Mouse (Mus musculus): ENCODE measurements around the gene Frs3.
"Not testable (repeated sequence)": the region's sequence is repeated elsewhere in the genome, so short reads cannot be mapped to it uniquely, and the experiment has no call there.

Gene Frs3

DNA sequence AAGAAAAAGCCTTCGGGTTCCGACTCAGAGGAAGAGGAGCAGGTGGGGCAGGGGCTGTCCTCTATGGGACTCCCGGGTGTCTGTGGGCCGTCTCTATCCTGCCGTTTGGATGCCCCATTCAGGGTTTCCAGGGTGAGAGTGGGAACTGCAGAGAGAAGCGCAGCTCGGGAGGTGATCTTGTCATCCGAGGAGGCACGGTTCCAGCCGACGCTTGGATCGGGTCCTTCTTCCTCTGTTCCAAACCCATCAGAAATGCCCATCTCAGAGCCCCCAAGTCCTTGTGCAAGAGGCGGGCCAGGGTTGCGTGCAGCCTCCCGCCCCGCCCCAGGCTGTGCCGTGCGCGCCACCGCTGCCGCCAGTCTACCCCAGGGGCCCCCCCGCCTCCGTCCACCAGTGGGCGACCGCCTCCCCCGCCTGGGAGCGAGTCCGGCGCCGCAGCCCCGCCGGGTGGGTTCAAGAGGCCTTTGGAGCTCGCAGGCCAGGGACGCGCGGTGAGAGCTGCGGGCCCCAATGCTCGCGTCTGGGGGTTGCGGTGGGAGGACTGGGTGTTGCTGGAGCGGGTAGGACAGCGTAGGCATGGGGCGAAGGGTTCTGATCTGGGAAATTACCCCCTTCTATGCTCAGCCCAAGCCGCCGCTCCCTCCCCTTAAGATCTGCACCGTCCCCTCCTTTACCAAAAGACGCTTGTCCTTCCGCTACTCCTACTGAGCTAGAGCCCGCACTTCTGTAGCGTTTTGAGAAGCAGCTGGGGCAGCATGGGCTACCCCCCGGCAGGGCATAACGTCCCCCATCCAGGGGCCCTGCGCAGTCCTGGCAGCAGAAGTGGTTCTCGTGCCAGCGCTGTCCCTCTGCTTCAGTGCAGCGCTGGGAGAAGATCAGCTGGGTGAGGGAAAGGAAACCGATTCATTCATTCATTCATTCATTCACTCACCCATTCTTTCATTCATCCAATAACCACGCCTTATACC lies at the start of gene Frs3:
Gene Frs3, plus strand, starts transcription at position 423 of the 968 bp plus-strand sequence.
- CTCF ChIA-PET = no interaction called here

DNA sequence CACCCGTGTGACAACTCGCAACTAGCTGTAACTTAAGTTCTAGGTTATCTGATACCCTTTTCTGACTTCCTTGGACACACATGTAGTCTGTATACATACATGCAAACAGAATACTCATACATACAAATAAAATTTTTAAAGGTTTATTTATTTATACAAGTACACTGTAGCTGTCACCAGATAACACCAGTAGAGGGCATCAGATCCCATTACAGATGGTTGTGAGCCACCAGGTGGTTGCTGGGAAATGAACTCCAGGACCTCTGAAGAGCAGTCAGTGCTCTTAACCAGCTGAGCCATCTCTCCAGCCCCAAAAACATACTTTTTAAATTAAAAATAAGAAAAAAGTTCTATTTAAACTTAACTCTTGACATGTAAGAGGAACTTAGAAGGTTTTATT lies 45.8 kb upstream of the Frs3 start:
- CTCF ChIA-PET = interaction anchor here (0.6 kb wide), 1 partner anchor 126 kb away, joined by 3 read pairs; no protein-coding TSS in a partner anchor

DNA sequence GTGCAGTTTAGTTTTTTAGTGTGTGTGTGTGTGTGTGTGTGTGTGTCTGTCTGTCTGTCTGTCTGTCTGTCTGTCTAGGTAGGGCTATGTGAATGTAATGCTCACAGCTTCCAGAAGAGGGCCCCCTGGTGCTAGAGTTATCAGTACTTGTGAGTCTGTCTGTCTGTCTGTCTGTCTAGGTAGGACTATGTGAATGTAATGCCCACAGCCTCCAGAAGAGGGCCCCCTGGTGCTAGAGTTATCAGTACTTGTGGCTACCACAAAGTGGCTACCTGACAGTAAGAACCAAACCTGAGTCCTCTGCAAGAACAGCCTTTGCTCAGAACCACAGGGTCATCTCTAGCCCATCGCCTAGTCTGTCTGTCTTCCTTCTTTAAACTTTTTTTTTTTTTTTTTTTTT lies 42.1 kb upstream of the Frs3 start:
- CTCF ChIA-PET = interaction anchor here (0.6 kb wide), 1 partner anchor 37 kb away, joined by 3 read pairs; no protein-coding TSS in a partner anchor

- CTCF ChIA-PET = no interaction called here
Measured at GRCm38 (mm10) chr17:47648966-47649365, 39.9 kb upstream of the Frs3 start.

- CTCF ChIA-PET = interaction anchor here (0.7 kb wide), 1 partner anchor 134 kb away, joined by 4 read pairs; no protein-coding TSS in a partner anchor
Measured at GRCm38 (mm10) chr17:47651953-47652352, 36.9 kb upstream of the Frs3 start.

DNA sequence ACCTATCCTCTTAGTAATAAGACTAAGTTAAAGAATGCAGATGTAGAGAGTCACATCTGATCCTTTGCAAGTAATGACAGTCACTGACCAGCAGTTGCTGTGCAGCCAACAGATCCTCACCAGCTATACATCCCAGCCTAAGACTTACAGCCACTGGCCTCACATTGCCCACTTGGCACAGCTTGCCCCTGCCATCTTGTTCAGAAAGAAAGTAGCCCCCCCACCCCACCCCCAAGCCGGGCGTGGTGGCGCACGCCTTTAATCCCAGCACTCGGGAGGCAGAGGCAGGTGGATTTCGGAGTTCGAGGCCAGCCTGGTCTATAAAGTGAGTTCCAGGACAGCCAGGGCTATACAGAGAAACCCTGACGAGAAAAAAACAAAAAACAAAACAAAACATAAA lies 34.5 kb upstream of the Frs3 start:
- CTCF ChIA-PET = not testable (repeated sequence)

DNA sequence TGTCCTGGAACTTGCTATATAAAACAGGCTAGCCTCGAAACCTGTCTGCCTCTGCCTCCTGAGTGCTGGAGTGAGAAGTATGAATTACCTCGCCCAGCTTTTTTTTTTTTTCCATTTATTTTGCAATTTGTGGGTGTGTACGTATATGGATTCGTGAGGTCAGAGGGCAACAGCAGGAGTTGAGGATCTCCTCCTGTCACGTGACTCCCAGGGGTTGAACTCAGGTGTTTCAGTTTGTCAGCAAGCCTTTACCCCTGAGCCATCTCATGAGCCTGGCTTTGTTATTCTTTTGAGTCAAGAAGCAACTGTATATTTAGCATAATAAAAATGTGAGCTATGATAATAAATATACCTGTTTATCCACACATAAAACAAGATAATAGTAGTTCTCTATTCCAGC lies 33.1 kb upstream of the Frs3 start:
- CTCF ChIA-PET = interaction anchor here (0.6 kb wide), 1 partner anchor 87 kb away, joined by 3 read pairs; no protein-coding TSS in a partner anchor

DNA sequence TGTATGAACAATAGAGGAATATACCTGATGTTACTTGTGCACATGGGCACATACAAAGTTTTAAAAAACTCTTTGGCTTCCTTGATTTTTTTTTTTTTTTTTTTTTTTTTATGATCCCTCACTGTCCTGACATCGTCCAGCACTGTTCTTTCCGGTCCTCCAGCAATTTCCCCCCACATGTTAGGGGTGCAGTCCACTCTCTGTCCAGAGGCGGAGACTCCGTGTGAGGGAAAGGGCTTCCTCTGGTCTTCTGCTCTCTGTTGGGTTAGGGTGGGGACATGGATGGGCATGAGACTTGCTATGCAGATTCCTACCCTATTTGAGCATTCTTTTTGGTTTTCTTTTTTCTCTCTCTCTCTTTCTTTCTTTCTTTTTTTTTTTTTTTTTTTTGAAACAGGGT lies 30.9 kb upstream of the Frs3 start:
- CTCF ChIA-PET = no interaction called here

GRCm38 (mm10) chr17:47658741-47659243 lies 30.0 kb upstream of the Frs3 start:
- CTCF ChIA-PET = interaction anchor here (0.6 kb wide), 1 partner anchor 944 kb away, joined by 5 read pairs; no protein-coding TSS in a partner anchor

GRCm38 (mm10) chr17:47663009-47663713 lies 25.7 kb upstream of the Frs3 start:
- CTCF ChIA-PET = no interaction called here

- CTCF ChIA-PET = no interaction called here
Measured at GRCm38 (mm10) chr17:47664474-47664873, 24.4 kb upstream of the Frs3 start.

DNA sequence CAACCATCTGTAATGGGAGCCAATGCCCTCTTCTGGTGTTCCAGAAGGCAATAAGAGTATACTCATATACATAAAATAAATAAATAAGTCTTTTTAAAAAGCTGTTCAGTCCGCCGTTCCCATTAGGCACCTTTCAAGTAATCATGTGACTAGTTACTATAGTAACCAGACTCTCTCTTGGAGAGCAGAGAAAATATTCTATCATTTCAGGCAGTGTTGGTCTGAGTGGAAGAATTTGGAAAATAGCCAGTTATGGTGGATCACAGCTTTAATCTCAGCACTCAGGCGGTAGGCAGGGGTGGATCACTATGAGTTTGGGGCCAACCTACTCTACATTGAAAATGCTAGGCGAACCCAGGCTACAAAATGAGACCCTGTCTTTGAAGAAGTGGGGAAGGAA lies 19.7 kb upstream of the Frs3 start:
- CTCF ChIA-PET = no interaction called here

DNA sequence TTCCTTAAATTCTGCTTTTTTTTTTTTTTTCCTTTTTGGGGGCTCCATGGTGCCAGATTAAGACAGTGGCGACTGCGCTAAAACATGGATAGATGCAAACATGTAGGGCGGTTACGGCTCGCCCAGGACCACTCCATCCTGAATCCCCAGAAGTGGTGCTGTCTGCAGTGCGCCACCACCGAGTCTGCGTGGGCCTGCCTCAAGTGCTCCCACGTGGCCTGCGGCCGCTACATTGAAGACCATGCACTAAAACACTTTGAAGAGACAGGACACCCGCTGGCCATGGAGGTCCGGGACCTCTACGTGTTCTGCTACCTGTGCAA lies 16.9 kb upstream of the Frs3 start:
- CTCF ChIA-PET = interaction anchor here (0.5 kb wide), 1 partner anchor 277 kb away, joined by 5 read pairs; no protein-coding TSS in a partner anchor

GRCm38 (mm10) chr17:47672311-47673111 lies 16.3 kb upstream of the Frs3 start:
- CTCF ChIA-PET = no interaction called here

DNA sequence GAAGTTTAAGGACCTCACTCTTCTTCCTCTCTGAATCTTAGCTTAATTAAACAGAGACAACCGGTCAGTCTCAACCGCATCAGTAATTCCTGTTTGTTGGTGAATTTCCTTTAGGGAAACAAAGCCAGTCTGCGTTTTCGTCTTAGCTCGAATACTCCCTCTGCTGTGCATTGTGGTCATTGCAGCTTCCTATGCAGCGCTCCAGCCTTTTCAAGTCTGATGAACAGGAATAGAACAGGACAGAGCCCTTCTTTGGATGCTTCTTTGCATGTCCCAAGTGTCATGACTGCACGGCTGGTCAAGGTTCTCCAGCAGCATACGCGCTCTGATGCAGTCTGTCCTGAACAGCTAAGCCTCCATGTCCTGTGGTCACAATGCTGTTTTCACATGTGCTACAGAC lies 12.2 kb upstream of the Frs3 start:
- CTCF ChIA-PET = interaction anchor here (1.0 kb wide), 1 partner anchor 63 kb away, joined by 4 read pairs; no protein-coding TSS in a partner anchor

- CTCF ChIA-PET = no interaction called here
Measured at GRCm38 (mm10) chr17:47678238-47678637, 10.6 kb upstream of the Frs3 start.

DNA sequence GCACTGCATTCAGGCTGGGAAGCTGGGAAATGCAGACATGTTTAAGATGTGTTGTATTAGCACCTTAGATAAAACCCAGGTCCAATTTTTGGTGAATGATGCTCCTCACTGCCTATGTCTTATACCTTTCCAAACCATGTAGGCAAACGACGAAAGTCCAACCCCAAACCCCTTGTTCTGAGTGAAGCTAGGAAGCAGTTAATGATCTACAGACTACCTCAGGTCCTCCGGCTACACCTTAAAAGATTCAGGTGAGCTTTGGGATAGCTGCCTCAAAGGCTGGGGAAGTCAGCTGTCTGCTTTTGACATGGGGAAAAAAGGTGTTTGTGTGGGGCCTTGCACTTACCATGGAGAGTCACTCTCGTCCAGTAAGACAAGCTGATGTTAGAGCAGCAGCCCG lies 10.1 kb upstream of the Frs3 start:
- CTCF ChIA-PET = no interaction called here

DNA sequence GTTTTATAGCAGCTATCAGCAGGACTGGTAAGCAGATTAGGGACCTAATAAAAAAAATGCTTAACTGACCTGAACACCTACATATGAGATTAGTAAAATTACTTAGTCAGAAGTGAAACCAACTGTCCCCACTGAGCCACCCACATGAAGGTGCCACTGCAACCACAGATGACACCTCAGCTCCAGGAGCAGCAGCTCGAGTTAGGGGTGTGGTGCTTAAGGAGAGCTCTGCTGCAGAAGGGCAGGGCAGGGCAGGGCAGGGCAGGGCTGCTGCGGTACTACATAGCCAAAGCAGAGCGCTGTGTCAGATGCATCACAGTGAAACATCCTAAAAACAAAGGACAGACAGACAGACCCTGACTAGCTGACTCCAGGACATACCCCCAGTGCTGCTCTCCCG lies 6.0 kb upstream of the Frs3 start:
- CTCF ChIA-PET = interaction anchor here (0.7 kb wide), 1 partner anchor 361 kb away, joined by 6 read pairs; no protein-coding TSS in a partner anchor

DNA sequence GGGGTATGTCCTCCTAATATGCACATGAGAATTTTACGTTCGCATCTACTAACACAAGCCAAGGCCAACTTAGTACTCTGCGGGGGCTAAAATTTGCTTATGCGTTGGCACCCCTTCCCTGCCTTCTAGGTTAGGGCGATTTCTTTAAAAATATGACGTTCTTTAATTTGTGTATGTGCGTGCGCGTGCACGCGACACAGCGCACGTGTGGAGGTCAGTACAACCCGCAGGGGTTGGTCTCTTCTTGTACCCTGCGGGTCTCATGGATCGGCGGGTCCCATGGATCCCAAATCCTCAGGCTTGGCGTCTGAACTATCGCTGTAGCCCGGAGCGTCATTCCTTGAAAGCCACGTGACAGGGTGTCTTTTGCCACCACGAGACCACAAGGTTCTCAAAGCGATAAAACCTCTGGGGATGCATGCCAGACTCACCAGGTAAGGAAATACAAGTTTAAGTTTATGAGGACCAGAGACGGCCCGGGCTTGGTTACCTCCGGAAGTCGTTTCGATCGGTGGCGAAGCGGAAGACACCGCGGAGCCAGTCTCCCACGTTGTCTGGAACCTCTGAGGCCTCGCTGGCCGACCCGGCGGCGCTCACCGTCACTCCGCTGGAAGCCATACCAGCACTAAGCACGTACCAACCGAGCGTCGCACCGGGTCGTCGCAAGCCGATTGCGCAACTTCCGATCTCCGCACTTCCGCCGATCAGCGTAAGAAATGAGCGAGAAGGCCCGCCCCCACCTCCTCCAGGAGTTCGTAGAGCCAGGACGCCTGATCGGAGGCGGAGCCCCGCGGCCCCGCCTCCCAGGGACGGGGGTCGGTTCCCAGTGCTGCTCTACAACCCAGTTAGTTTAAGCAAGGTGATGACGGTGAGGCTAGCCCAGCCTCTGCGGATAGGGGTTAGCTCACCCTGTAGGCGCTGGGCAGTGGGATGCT lies 1.2 kb upstream of the Frs3 start:
- CTCF ChIA-PET = no interaction called here

GRCm38 (mm10) chr17:47688344-47688607 lies 554 bp upstream of the Frs3 start, which contains the start of gene Tomm6:
Gene Tomm6 (minus strand): TSS chr17:47688386.
- CTCF ChIA-PET = no interaction called here

DNA sequence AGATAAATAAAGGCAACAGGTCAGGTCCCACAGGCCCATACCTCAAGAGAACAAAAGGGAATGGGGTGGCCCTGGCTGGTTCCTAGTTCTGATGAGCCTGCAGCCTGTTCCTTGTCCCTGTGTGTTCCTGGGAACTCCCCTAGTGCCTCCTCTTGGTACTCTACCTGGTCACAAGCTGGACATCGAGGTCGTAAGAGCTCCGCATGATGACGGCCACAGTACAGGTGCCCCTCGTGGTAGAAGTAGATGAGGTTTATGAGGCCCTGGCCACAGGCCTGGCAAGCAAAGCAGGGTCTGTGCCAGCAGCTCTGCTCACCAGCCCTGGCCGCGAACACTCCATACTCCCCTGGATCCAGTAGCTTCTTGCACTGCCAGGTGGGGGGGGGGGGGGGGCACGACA lies 1.1 kb downstream of the Frs3 start:
- CTCF ChIA-PET = interaction anchor here (0.6 kb wide), 1 partner anchor 95 kb away, joined by 14 read pairs; no protein-coding TSS in a partner anchor

Measured in spleen, embryonic (tissue).